Mouse (Mus musculus): ENCODE data around the gene Ubac2. TPM values are rescaled to one million over a fixed set of nuclear protein-coding genes. Genes with fewer than 3 reads are reported as not detected.

Gene Ubac2
- total RNA-seq, 1 experiment from 2014 or later, result 33.2 TPM

DNA sequence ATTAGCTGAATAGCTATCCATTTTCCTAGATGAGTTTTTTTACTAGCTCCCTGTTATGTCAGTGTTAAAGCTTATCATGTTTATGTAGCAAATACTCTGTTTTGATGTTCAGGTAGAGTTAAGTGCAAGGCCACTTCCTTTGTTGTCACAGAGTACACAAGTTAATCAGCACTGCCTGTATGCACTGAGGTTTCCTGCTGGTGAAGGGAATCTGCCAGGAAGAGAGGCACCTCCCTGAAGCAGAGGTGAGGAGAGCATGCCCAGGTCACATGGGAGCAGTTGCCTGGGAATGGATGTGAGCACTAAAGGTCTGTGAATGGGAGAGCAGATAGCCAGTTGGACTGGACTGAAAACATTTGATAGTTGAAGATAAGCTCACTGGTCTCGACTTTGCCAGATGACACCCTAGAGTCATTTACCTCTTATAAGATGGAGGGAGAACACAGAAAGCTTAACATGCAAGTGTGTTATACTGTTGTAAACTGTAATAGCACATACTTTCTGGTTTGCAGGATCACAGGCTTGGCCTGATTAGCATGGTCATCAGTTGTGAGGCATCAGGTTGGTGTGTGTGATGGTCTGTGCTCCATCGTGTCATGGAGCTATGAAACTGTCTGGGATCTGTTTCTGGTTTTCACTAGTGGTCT lies 73.1 kb downstream of the Ubac2 start:
- no peak for DNase-seq

DNA sequence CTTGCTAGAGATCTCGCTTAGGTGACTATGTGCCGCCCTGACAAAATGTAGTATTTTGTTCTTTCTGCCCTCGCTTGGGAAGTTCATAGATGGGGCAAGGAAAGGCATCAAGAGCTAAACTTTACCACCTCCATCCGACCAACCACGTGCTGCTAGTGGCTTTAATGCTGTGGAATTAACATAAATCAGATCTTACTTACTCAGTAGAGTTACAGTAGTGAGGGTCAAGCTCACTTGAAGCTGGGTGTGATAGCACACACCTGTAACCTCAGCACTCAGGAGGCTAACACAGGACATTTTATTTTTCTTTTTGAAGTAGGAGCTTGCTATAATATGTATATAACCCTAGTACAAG lies 73.6 kb downstream of the Ubac2 start:
- DNase-seq, result no peak

DNA sequence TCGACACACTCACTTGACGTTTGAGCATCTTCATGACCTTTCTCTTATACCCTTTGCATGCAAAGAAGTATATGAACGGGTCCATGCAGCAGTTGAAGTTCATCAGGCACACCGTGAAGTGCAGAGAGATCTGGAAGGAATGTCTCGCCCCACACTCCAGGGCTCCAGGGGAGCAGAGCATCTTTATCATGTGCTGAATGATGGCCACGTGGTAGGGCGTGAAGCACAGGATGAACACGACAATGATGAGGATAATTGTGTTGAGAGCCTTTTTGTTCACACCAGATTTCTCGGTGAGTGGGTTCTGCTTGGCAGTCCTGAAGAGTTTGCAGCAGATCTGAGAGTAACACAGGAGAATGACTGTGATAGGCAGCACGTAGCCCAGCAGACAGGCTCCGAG lies 75.7 kb downstream of the Ubac2 start:
- no peak for DNase-seq

DNA sequence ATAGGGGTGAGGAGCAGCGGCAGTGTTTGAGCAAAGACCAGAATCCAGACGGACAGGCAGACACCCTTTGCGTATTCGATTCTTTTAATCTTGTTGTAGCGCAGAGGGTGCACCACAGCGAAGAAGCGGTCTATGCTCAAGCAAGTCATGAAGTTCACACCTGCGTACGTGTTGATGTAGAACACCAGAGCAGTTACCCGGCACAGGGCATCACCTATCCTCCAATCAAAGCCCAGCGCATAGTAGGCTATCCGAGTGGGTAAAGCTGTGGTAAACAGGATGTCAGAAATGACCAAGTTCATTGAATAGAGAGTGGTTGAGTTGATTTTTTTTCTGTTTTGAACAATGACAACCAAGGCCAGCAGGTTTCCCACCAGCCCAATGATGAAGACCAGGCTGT lies 76.2 kb downstream of the Ubac2 start:
- DNase-seq, result no peak

DNA sequence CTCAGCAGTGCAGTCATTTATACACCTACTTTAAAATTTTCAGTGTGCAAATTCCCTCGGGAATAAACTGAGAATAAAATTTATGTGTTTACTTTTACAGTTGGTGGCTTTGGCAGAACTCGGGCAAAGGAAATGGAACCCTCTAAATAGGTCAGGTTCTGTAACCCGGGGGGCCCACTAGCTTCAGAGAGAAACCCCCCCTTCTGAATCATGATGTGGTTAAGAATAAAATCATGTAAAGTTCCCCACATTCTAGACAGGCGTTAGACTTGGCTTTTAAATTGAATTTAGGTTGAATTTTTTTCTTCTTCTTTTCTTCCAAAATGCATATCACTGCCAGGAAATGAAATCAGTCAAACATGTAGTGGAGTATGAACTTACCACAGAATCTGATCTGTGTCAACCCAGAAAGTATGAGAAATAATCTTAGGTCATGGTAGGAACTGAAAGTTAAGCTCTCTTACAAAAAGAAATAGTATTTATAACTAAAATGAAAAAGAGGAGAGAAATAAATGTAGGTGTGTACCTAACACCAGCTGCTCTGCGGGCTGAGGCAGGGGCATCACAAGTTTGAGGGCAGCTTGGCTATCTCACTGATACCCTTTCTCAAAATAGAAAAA lies 76.9 kb downstream of the Ubac2 start:
- DNase-seq, result no peak

DNA sequence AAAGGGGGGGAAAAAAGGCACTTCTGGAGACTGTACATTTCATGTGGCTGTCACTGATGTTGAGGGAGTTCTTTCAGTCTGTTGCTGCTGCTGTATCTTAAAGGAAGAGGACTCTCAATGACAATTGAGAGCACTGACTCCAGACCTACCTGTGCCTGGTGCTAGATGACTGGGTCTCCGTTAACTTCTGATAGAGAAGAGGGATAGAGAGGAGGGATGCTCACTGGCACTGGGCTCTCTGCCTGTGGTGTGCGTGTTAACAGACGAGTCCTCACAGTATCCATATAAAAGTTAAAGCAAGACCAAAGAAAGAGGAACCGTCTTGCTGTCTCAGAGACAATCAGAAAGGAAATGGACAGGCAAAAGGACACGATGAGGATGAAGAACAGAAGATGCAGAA lies 77.9 kb downstream of the Ubac2 start:
- no peak for DNase-seq

DNA sequence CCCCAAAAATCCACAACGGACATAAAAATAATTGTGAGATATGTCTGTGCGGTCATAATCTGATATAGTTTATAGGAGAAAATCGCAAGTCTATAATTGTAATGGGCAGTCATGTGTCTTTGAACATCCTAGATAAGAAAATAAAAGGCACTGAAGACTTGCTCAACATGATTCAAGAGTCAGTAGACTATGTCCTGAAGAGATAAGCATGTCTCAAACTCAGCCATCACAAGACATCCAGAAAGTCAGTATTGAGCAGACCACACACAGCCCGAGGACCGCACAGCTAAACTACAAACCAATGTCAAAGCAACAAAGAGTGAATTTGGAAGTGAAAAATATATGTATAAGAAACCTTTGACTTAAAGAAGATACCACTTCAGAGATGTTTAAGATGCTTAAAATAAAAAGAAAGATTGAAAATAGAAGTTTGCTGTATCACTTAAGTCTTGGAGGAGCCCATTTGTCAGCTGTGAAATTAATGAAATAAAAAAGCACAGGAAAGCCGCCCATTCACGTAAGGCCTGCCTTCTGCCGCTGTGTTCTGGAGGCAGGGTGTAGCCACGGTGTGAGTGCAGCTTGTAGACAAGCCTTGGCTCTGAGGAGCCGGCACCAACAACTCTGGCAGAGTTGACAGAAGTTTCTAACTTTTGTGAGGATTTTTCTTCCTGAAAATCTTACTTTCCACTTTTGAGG lies 78.9 kb downstream of the Ubac2 start:
- DNase-seq, result no peak

DNA sequence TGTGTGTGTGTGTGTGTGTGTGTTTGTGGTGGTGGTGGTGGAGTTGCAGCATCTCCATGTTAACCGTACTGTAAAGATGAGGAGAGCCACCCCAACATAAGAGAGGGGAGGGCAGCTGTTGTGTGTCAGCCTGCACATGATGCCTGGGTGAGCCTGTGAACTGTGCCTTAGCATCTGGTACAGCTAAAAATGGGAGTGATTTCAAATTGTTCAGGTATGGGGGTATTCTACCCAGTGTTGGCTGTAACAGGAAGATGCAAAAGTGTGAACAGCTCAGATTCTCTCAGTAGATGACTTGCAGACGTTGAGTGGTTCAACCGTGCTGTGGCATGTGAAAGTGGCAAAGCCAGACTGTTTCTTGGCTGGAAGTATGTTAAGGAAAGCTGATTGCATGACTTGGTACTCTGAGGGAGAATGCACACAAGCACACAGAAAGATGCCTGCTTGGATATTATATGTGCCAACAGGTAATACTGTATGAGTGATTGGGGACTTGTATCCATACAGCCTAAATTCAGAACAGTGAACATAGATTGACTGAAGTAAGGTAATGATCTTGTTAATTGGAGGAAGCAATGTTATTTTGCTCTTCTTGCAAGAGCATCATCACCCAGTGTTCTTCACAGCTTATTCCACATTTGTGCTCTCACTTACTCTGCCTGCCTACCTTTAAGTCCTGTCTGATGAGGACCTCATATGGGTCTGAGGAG lies 79.8 kb downstream of the Ubac2 start:
- no peak for DNase-seq

DNA sequence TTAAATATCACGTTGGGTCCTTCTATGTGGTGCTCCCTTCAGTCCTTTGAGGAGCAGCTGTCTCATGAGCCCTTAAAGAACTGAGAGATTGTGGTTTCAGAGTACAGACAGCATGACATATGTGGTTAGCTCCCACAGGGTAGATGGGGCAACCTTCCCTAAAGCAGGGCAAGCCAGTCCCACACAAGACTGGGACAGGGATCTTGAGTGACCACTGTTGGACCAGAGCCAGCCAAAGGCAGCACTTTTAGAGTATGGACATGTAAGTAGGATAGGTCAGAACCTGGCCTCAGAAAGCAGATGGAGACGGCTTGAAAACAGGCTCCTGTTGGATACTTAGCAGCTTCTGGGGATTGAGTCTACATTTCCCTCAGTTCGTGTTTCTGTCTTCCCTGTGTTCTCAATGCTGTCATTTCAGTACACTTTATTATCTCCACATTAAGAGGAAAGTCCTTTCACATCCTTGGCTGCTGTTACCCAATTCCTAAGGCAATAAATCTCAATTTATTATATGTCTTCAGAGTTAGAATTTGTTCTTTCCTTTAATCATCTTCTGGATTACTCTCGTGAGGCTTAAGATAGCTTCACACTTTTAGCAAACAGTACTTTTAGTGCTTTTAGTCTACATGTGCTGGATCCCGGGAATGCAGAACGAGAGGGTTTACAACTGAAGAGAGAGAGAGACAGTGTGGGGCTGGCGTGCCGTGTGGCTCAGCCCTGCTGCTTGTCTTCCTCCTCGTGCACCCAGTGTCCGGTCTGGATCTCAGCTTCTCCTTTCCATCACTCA lies 80.5 kb downstream of the Ubac2 start:
- no peak for DNase-seq

DNA sequence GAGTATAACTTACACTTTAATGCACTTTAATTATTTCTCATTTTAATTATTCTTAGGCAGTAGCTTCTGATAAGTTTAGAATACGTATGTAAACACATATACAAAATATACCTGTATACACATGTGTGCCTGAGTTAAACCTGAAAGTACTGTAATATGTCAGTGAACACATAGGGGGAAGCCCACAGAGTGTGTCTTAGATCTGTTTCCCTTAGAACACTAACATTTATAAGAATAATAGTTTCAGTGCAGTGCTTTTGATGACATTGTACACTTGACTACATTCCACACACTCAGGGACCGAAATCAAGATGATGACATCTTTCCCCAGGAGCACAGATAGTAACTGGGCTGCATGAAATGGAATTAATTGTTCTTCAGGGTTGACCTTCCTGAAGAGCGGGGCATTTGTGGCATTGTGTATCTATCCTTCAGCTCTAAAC lies 81.1 kb downstream of the Ubac2 start:
- DNase-seq, result no peak

DNA sequence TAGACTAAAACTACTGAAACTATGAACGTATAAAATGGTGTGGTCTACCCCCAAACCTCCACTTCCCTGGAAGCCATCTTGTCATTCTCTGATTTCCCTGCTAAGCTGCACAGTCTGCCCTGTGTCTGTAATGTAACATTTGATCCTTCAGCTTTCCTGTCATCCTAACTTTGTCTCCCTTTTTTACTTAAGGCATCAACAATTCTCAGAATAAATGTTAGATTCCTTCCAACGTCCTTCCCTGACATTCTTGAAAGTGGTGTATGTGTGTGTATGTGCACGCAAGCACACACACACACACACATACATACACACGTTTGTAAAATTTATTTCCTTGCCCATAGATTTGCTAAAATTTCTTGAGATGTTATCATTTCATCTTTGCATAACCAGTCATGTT lies 81.6 kb downstream of the Ubac2 start:
- no peak for DNase-seq

DNA sequence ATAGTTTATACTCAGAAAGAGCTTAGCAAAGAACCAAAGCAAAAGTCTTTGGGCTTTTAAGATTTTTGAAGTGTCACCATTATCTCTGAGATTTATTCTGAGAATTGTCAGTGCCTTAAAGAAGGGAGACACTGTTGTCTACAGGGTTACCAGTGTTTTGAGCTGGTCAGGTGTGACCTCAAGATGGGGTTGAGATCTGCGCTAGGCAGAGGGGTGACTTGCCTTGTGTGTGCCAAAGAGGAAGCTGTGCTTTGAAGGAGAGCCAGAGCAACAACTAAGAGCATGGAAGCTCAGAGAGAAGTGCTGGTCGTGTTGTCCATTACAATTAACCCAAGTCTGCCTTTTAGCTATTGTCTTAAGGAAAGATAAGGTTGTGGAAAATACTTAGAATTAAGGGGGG lies 82.1 kb downstream of the Ubac2 start:
- no peak for DNase-seq

DNA sequence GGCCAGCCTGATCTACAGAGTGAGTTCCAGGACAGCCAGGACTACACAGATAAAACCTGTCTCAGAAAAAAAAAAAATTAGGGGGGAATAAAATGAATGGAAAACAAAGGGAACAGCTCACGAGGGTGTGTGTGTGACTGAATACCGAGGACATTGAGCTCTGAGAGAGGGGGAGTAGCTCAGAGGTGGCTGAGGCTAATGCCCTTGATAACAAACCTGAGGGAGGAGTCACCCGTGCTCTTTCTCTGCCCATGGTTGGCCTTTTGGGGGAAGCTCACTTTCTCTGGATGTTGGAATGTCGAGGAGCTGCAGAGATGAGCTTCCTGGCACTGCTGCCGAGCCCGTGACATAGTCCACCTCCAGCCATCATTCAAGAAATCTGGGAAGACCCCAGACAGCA lies 82.6 kb downstream of the Ubac2 start:
- no peak for DNase-seq

DNA sequence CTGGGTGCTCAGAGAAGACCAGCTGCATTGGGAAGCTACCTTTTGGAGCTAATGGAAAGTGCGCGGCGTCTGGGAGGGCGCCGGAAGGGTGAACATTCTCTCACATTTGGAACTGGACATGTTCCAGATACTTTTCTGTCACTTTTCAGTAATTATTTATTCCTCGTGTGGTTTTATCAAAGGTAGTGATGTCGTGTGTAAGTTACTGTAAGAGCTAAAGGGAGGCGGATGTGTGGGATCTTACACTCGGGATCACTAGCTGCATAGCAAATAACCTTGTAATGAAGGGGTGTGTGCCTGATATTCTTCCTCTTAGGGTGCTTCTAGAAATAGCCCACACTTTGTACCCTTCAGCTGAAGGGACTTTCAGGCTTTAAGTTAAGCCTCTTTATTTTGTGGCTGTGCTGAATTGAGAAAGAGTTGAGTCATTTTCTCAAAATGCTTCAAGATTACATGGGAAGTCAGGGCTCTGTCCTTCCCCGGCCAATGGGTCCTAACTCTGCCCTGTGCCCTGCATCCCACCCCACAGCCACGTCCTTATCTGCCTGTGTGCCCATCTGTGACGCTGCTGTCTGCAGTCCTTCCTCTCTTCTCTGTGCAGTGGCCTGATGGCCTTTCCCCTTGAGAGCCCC lies 83.2 kb downstream of the Ubac2 start:
- DNase-seq, result no peak

DNA sequence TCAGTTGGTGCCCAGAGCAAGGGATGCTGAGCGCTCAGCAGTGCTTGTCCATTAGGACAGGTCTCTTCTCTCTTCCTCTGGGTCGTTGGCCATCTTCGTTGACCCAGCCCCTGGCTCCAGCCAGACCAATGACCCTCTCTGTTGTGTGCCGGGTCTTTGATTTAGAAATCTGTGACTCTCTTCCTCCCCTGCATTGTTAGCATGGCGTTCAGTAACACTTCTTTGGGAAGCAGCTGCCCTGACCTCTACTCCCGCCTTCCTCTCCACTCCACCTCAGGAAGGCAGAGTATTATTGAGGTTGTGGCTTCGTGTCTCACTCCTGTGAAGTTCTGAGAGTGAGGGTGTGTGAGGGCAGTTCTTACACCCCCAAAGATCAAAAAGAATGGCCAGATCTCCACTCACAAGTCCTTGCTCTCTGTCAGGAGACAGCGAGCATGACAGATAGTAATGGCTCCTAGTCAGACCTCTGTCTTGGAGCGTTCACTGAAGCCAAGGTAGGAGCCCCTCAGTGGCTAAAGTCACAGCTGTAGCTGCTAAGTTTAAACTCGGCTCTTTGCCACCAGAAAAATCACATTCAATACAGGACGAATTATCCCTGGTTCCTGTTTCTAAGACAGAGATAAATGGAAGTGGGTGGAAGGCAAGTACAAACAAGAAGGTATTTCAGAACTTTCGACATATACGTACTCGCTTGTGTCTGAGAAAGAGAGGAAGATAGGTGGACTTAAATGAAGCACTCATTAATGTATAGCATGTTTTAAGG lies 83.9 kb downstream of the Ubac2 start:
- DNase-seq, result no peak

DNA sequence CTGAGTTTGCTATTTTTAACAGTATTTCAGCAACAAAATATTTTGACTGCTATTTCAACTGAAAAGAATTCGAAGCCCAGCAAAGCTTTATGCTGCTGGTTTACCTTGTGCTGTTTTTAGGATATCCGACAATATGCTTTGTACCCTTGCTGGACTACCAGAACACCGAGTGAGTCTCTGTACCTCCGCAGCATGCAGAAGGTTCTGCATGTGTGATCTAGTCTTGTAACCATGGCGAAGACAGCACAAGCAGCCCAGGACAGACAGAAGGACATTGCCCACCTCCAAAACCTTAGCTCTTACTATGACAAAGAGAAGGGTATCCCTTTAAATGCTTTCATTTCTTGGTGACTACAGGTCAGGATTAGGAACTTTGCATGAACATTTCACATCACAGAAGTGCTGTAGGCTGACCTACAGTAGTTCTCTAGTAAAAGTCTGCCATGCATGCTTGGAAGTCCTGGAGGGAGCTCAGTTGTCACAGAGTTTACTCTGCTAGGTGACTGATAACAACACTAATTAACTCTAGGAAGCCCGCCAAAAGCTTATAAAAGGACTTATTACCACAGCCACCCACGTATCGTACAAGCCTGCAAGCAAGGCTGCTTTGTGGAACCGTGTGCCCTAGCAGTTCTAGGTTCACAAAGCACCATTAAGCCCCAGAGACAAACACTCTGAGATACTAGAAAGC lies 85.0 kb downstream of the Ubac2 start:
- no peak for DNase-seq

DNA sequence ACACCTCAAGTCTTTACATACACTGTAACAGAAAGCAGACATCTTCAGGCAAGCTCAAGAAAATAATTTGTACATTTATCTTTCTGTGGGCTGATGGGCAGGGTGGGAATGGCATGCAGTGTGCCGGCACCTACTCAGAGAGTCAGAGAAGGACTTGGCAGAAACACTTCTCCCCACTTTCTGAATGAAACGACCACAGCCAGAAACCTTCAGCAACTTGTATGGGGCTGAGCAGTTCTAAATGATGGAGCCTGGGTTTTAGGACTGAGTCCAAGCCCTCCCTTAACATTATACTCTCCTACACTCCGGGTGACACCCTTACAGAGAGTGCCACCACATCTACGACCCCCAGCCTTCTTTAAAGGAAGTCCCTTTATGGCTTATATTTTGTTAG lies 85.5 kb downstream of the Ubac2 start:
- no peak for DNase-seq

DNA sequence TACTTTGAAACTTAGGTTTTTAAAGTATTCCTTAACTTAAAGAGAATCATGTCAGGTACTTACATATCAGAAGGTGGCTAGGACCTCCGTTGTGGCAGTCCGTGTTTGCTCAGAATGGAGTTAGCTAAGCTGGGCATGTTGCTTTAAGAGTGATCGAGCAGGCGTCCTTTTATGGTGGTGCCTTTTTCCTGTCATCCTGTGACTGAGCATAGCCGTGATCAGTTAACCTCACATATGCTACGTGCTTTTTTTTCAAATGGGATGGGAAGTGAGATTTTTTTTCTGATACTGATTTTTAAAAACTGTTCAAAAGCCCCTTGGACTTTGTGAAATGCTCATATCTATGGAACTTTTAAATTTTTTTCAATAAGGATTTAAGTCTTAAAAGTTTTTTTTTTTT lies 86.6 kb downstream of the Ubac2 start, which contains the start of gene Gpr183:
TSS of gene Gpr183 (minus strand) at position 206 of the 400 bp plus-strand sequence.
- DNase-seq, result no peak

DNA sequence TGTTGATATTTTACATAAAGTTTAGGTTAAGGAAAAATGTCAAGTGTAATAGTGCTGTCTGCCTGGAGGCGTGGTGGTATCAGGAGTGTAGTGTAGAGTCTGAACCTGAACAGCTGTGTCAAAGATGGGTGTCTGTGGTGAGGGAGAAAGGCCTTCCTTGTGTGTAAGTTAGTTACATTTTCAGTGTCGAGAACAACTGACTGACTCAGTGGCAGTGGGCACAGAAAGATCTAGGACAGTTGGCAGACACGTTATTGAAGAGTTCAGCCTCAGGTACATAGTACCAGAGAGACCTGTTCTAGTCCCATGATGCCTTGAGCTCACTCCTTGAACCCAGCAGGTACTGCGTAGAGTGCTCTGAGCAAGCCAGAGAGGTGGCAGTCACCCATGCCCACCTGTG lies 87.0 kb downstream of the Ubac2 start:
- DNase-seq, result no peak

DNA sequence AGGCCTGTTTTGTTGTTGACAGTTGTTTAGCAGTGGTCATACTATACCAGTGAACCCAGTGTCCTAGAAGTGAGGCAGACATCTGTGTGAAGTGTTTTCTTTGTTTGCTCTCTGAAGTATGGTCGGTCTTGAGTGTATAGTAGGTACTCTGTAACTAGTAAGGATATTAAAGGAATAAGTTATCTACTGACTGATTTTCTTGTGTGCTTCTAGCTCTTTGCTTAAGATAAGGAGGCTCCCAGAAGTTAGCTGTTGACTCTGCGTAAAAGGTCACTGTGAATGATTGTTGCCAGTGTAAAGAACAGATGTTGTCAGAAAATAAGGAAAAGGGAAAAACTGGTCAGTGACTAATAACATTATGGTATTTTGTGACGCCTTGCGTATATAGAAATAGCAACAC lies 88.7 kb downstream of the Ubac2 start:
- no peak for DNase-seq
